Comparison of ENCODE assay signal across 9 mouse cellular contexts in genomic region chr1:45765678-45766077, GRCm38 (mm10). TPM values are rescaled to one million over a fixed set of nuclear protein-coding genes. Genes with fewer than 3 reads are reported as not detected.
DNase-seq lines count a peak whose midpoint lies in the region; ATAC-seq lines count a peak whose summit lies in the region.
"Had no signal": no experiment of that assay in that cellular context is flagged by ENCODE, and none has a peak within 500 bp of the region (broad histone marks: within the 10 kb centered on the region; RNA-seq: fewer than 3 reads in every experiment).

No protein-coding gene starts in this region.

- H3K4me2 ChIP-seq in midbrain, embryonic 11.5 days: no peak overlapping the region
- H3K4me2 ChIP-seq: liver, embryonic 13.5 days had no signal

- WGBS in heart, embryonic 10.5 days: 66% methylated on average over 4 of the region's 4 CpGs
- 72% methylated on average over 4 of the region's 4 CpGs for WGBS in midbrain, embryonic 11.5 days

- H3K27ac ChIP-seq in heart, embryonic 10.5 days: no peak overlapping the region
- no peak overlapping the region for H3K27ac ChIP-seq in midbrain, embryonic 11.5 days (ENCODE audit: low read depth, low read length)
- H3K27ac ChIP-seq: liver, embryonic 13.5 days had no signal

- no peaks in the 10 kb centered on the region for H3K36me3 ChIP-seq in heart, embryonic 10.5 days
- H3K36me3 ChIP-seq in midbrain, embryonic 11.5 days (ENCODE audit: control insufficient read depth, insufficient read depth, low read length): no peaks in the 10 kb centered on the region
- H3K36me3 ChIP-seq: liver, embryonic 13.5 days had no signal

- ATAC-seq in midbrain, embryonic 11.5 days (ENCODE audit: low FRiP score): no peak

- peaks cover 8% of the 10 kb centered on the region; the same call in 1 of the 2 replicates for H3K4me1 ChIP-seq in heart, embryonic 10.5 days
- H3K4me1 ChIP-seq in midbrain, embryonic 11.5 days (ENCODE audit: control insufficient read depth, insufficient read depth, low read length): no peaks in the 10 kb centered on the region

- H3K27me3 ChIP-seq in heart, embryonic 10.5 days (ENCODE audit: insufficient read depth, poor library complexity, severe bottlenecking): no peaks in the 10 kb centered on the region
- H3K27me3 ChIP-seq in midbrain, embryonic 11.5 days (ENCODE audit: control insufficient read depth, insufficient read depth, low read length): no peaks in the 10 kb centered on the region
- H3K27me3 ChIP-seq: liver, embryonic 13.5 days had no signal

- H3K9ac ChIP-seq in midbrain, embryonic 11.5 days (ENCODE audit: low read length): no peak overlapping the region
- H3K9ac ChIP-seq: liver, embryonic 13.5 days had no signal

- H3K4me3 ChIP-seq in heart, embryonic 10.5 days: no peak overlapping the region
- H3K4me3 ChIP-seq in midbrain, embryonic 11.5 days (ENCODE audit: low read depth, low read length): no peak overlapping the region
- H3K4me3 ChIP-seq: liver, embryonic 13.5 days had no signal

- no peaks in the 10 kb centered on the region for H3K9me3 ChIP-seq in heart, embryonic 10.5 days
- no peaks in the 10 kb centered on the region for H3K9me3 ChIP-seq in midbrain, embryonic 11.5 days (ENCODE audit: control insufficient read depth, low read length)
- H3K9me3 ChIP-seq: liver, embryonic 13.5 days had no signal

- DNase-seq in heart, adult 18-20 months: peak; percentile 73 to 83
- DNase-seq in heart, embryonic 10.5 days (ENCODE audit: low spot score): no peak
- DNase-seq in gastrocnemius, adult 18-20 months (ENCODE audit: low spot score): peak; percentile 72
- DNase-seq in kidney, adult 9 months: peak; percentile 10
- DNase-seq in mesoderm, embryonic 11.5 days (ENCODE audit: low read depth, low spot score): peak; percentile 75
- no peak for DNase-seq in cerebellum, postnatal 14 days
- DNase-seq in midbrain, embryonic 11.5 days (ENCODE audit: low spot score, missing footprints): no peak
- DNase-seq in T-cell, adult 2 months (ENCODE audit: low spot score): no peak

RNA-seq across cellular contexts. Expression of gene Wdr75, which starts 29.3 kb away (rescaled TPM):
- total RNA-seq in heart, adult 18-20 months (2021): 10 to 100 TPM; 17.3 to 17.7 TPM
- polyA plus RNA-seq in heart, embryonic 10.5 days (2016; fragmentation: Nextera tagmentation; extraction: Ambion mirVana): 49.0 and 65.8 TPM in 2 replicates
- 10 to 100 TPM; 16.4 to 19.8 TPM for total RNA-seq in gastrocnemius, adult 18-20 months (2021)
- 80.8 and 92.4 TPM in 2 replicates for polyA plus RNA-seq in midbrain, embryonic 11.5 days (2014; fragmentation: Nextera tagmentation; extraction: Ambion mirVana)

Comparison
In these comparisons a context has a peak if more than half of its experiments do, and no peak if none do; other contexts are left out.
1. DNase-seq: peak in heart, adult 18-20 months (2 of 2), gastrocnemius, adult 18-20 months (single experiment), kidney, adult 9 months (single experiment) and mesoderm, embryonic 11.5 days (single experiment); none in heart, embryonic 10.5 days (single experiment), cerebellum, postnatal 14 days (0 of 2), midbrain, embryonic 11.5 days (single experiment) and T-cell, adult 2 months (single experiment).